Mouse (Mus musculus): ENCODE data around the gene Plekhm3. TPM values are rescaled to one million over a fixed set of nuclear protein-coding genes. Genes with fewer than 3 reads are reported as not detected.

The Plekhm3 gene
- total RNA-seq, 2 experiments from 2014 or later, result 32.9 to 37.9 TPM

- no peak for DNase-seq (ENCODE audit: low spot score in 2 of 2)
Observed at GRCm38 (mm10) chr1:64930124-64930523, 26.5 kb downstream of the Plekhm3 start.

GRCm38 (mm10) chr1:64929673-64930072, 27.0 kb downstream of the Plekhm3 start:
- no peak for DNase-seq (ENCODE audit: low spot score in 2 of 2)
- intact Hi-C loops (cut with DNase I), result no loop called here

More at GRCm38 (mm10) chr1:64930124-64930523, 26.5 kb downstream of the Plekhm3 start:
- intact Hi-C loops (cut with DNase I), result no loop called here

DNA sequence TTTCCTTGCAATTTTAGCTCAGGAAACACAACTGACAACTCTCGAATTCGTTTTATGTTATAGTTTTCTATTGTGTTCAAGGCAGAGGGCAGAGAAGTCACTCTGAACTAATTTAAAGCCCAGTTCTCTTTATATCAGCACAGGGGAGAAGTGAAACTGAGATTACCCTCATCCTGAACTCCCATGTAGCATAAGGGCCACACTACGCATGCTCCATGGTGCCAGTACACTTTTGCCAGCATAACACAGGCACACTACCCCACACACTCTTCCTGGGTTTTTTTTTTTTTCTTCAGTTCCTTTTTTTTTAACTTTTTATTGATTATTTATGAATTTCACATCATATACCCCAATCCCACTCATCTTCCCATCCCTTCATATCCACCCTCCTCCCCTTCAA, 28.1 kb downstream of the Plekhm3 start:
- intact Hi-C loops (cut with DNase I), result no loop called here
- DNase-seq (ENCODE audit: low spot score in 2 of 2), result no peak

GRCm38 (mm10) chr1:64927437-64928274, 29.0 kb downstream of the Plekhm3 start:
- intact Hi-C loops (cut with DNase I), result no loop called here

DNA sequence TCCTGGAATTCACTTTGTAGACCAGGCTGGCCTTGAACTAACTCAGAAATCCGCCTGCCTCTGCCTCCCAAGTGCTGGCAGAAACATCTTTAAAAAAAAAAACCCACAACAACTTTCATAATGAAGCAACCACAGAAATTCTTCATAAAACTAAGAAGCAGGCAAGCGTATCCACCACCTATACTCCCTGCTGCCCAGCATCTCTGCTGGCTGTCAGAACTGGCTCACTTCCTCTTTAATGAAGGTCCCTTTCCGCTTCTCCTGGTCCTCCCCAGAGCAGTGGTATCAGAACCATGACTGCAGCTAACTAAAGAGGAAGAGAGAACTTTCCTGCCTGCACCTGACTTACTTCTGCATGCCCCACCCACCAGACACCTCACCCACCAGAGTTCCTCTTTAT, 31.0 kb downstream of the Plekhm3 start:
- intact Hi-C loops (cut with DNase I), result no loop called here
- DNase-seq (ENCODE audit: low spot score in 2 of 2), result no peak

More at GRCm38 (mm10) chr1:64927437-64928274, 29.0 kb downstream of the Plekhm3 start:
- DNase-seq (ENCODE audit: low spot score in 2 of 2), result peak in 1 of 2 experiments; percentile 35

DNA sequence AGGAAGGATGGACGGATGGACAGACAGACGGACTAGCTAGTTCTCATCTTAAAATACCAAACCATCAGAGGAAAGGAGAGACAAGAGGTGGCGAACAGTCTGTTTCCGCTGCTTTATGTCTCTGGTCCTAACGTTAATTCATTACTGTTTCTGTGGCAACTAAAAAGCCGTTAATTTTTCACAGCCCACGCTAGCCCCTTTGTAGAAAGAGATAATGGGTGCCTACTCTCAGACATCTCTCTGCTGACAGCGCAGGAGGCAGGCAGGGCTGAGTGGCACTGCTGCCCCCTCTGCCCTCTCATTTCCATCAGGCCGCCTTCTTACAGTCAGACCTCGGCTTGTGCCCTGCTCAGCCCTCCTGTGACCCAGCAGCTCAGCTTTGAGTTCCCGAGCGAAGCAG, 32.3 kb downstream of the Plekhm3 start:
- peak in 1 of 2 experiments; percentile 24 for DNase-seq (ENCODE audit: low spot score in 2 of 2)
- intact Hi-C loops (cut with DNase I), result no loop called here

DNA sequence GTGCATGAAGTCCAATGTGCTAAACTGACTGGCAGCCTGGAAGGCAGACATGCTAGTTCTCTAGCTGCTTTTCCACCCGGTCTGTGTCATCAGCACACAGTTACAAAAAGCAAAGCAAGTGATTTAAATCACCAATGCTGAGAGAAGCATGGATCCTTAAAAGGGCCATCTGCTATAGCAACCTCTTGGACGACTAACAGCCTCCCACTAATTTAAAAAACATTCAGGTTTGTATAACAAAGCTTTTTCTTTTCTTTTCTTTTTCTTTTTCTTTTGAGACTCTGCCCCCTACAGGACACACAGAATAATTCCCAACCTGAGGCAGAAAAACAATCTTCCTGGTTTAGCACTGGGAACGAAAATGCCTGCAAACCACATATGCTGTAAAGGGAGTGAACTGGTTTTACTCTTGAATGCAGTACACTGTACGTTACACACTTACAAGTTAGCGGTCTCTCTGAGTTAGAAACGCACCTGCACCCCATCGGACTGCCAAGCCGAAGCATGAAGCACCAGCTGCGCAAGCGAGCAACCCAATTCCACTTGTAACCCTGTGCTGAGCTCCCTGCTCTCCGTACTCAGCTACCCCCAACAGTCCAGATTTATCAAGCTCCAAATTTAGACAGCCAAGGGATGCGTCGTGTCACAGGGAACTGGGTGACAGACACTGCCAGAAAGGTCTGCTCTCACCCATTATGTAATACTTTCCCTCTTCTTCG, 37.7 kb downstream of the Plekhm3 start:
- peak; percentile 55 to 76 for DNase-seq (ENCODE audit: low spot score in 2 of 2)
- intact Hi-C loops (cut with DNase I), result loop anchor here (2.0 to 5.0 kb wide), 4 partner anchors 66 to 302 kb away; partner anchors contain the start of genes Fzd5 and Mettl21a

GRCm38 (mm10) chr1:64917966-64918365, 38.7 kb downstream of the Plekhm3 start:
- intact Hi-C loops (cut with DNase I), result loop anchor here (2.0 to 5.0 kb wide), 4 partner anchors 67 to 301 kb away; partner anchors contain the start of genes Fzd5 and Mettl21a
- DNase-seq (ENCODE audit: low spot score in 2 of 2), result no peak

GRCm38 (mm10) chr1:64916884-64917507, 39.6 kb downstream of the Plekhm3 start:
- DNase-seq (ENCODE audit: low spot score in 2 of 2), result no peak
- intact Hi-C loops (cut with DNase I), result loop anchor here (5.0 kb wide), 2 partner anchors 200 to 300 kb away; partner anchors contain the start of gene Mettl21a

GRCm38 (mm10) chr1:64914356-64914755, 42.3 kb downstream of the Plekhm3 start:
- no peak for DNase-seq (ENCODE audit: low spot score in 2 of 2)
- intact Hi-C loops (cut with DNase I), result no loop called here

DNA sequence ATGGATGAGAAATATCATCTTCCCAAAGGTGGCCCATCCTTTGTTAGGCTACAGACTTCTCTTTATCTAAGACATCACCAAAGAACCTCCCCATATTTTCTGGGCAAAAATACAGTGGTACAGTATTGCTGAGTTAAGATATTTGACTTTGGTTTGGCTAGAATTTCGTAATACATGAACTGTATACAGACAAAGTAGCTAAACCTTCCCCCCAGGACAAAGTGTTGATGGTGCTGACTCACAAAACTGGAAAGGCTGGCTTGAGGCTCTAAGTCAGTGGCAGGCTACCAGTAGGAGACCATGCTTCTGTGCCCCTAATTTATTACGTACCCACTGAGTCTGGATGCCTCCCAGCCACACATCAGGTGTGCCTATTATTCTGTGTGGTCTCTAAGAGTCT, 48.9 kb downstream of the Plekhm3 start:
- no peak for DNase-seq (ENCODE audit: low spot score in 2 of 2)
- intact Hi-C loops (cut with DNase I), result no loop called here

GRCm38 (mm10) chr1:64906226-64906625, 50.4 kb downstream of the Plekhm3 start:
- DNase-seq (ENCODE audit: low spot score in 2 of 2), result no peak
- intact Hi-C loops (cut with DNase I), result no loop called here

DNA sequence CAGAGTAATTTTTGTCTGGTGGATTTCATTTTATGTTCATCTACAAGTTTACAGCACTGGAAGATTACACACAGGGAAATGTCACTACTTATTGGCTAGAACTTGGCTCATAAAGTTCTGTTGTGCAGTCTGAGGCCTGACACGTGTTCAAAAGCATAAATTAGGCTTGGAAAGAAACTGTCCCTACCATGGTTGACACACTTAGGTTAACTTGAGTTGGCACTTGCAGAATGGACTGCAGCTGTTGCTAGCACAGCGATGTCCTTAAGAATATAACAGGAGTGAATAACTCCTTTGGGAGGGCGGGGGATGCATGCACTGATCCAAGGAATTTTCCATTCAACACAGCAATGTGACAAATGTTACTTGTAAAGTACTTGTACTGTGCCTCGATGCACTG, 53.2 kb downstream of the Plekhm3 start:
- intact Hi-C loops (cut with DNase I), result no loop called here
- DNase-seq (ENCODE audit: low spot score in 2 of 2), result peak in 1 of 2 experiments; percentile 20

DNA sequence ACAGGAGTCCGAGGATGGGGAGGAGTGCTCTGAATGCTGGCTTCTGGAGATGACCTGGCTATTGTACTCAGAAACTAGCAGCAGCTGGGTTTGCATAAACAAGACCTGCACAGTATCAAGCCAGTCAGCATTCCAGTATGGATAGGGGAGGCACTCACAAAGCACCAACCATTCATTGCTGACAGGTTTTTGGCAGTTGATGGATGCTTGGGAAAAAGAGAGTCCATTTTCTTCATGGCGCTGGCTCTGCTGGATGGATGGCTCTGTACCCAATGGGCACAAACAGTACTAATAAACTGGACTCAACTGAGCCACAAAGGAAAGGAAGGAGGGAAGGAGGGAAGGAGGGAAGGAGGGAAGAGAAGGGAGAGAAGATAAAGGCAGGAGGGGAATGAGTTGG, 53.8 kb downstream of the Plekhm3 start:
- no peak for DNase-seq (ENCODE audit: low spot score in 2 of 2)
- intact Hi-C loops (cut with DNase I), result no loop called here

DNA sequence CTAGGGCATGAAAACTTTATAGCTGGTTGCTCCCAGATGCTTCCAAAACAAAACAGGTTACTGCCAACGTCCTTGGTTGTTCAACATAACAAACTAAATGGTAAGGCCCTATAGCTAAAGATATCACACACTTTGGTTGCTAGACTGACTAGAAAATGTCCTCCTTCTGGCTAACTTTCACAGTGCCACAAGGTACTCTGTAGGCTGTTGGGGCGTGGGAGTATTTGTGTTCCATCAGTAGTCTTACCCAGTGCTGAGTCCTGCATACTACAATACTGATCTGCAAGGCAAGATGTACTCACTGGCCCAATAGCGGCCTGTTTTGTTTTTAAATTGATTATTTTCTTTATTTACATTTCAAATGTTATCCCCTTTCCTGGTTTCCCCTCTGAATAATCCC, 56.9 kb downstream of the Plekhm3 start:
- intact Hi-C loops (cut with DNase I), result no loop called here
- peak in 1 of 2 experiments; percentile 27 for DNase-seq (ENCODE audit: low spot score in 2 of 2)

- no peak for DNase-seq (ENCODE audit: low spot score in 2 of 2)
- intact Hi-C loops (cut with DNase I), result no loop called here
Observed at GRCm38 (mm10) chr1:64897485-64897884, 59.1 kb downstream of the Plekhm3 start.

DNA sequence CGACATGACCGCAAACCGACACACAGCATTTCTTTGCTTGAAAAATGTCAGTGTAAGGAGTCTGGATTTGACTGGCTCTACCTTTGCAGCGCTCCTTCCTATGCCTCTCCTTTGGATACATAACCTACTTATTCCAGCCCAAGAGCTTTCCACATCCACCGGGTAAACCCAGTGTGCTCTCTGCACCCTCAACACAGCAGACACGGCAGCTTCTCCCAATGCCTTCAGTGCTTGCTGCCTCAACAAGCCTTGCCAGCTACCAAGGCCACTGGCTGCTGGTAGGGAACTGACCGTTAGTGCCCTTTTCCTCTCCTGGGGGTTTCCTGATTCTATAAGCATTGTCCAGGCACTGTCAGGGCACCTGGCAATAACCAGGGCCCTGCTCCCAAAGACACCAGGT, 62.8 kb downstream of the Plekhm3 start:
- intact Hi-C loops (cut with DNase I), result no loop called here
- no peak for DNase-seq (ENCODE audit: low spot score in 2 of 2)

DNA sequence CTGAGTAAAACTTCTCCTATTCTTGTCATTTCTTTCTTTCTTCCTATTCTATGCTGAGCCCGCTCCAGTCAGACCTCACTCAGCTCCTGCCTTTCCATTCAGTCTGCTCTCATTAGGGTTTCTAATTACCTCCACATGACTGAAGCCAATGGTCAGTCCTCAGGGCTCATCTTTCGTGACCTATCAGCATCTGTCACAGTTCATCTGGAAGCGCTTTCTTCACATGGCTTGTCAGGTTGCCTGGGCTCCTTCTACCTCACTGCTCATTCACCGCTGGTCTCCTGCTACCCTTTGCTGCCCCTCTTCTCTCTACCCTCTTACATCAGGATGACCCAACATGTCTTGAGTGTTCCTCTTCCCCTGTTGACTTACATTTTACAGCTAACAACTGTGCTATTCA, 65.3 kb downstream of the Plekhm3 start:
- no peak for DNase-seq (ENCODE audit: low spot score in 2 of 2)
- intact Hi-C loops (cut with DNase I), result no loop called here

DNA sequence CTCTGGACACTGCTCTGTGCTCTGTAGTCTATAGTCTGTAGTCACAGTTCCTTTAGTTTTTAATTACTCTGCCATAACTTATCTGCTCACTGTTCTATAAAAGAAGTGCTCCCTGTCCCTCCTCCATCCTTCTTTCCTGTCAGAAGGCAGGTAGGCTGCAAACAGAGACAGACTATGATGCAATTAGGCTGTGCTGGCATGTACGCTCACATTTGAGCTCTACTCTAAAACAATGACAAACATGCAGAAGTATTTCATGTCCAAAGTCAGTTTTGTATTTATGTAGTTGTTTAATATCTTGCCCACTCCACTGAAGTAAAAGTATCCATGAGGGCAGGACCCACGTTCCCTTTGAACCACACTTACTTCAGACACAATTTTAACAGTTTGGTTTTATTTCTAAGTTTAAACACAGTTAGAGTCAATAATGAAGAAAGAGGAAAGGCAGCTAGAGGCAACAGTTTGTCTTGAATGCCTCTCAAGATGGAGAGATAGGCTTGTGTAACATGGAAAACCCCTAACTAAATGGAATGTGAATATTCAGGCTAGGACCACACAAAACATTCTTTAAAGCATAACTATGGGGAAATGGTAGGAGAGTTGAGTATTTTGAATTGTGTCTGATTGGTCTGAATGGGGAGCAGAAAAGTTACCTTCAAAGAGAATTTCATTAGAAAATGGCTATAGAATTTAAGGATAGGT, 69.0 kb downstream of the Plekhm3 start:
- intact Hi-C loops (cut with DNase I), result no loop called here
- DNase-seq (ENCODE audit: low spot score in 2 of 2), result no peak

GRCm38 (mm10) chr1:64886718-64887117, 69.9 kb downstream of the Plekhm3 start:
- DNase-seq (ENCODE audit: low spot score in 2 of 2), result no peak
- intact Hi-C loops (cut with DNase I), result no loop called here

Data from left cerebral cortex, postnatal 25 days (tissue).